Mouse (Mus musculus): ENCODE measurements around the gene Sox5. TPM values are rescaled to one million over a fixed set of nuclear protein-coding genes. Genes with fewer than 3 reads are reported as not detected.

The Sox5 gene
- polyA plus RNA-seq, 1 experiment from 2014 or later: 61.5 TPM

GRCm38 (mm10) chr6:144328779-144329178 lies 453.0 kb downstream of the Sox5 start:
- Histone ChIP-seq H3K4me1 (replicated peaks; ENCODE audit: control insufficient read depth, insufficient read depth, low read length) (no peaks in the 10 kb centered on the region), H3K36me3 (ENCODE audit: control insufficient read depth, insufficient read depth, low read length) (no peaks in the 10 kb centered on the region), H3K9ac (ENCODE audit: low read length) (no peak overlapping the region), H3K27me3 (ENCODE audit: control insufficient read depth, insufficient read depth, low read length) (no peaks in the 10 kb centered on the region), H3K4me2 (ENCODE audit: low read depth, low read length, severe bottlenecking) (no peak overlapping the region), H3K4me3 (ENCODE audit: low read depth, low read length) (no peak overlapping the region), H3K27ac (ENCODE audit: low read depth, low read length) (no peak overlapping the region), H3K9me3 (ENCODE audit: control insufficient read depth, low read length) (no peaks in the 10 kb centered on the region)
- no peak for ATAC-seq (replicated peaks; ENCODE audit: low FRiP score)
- DNase-seq (ENCODE audit: low spot score): no peak
- WGBS: 90% methylated on average over 4 of the region's 4 CpGs

- no peaks in the 10 kb centered on the region for H3K4me1 ChIP-seq (replicated peaks; ENCODE audit: control insufficient read depth, insufficient read depth, low read length)
- no peak overlapping the region for H3K4me2 ChIP-seq (ENCODE audit: low read depth, low read length, severe bottlenecking)
- ATAC-seq (replicated peaks; ENCODE audit: low FRiP score) (no peak), DNase-seq (ENCODE audit: low spot score) (no peak)
- H3K27me3 ChIP-seq (ENCODE audit: control insufficient read depth, insufficient read depth, low read length): no peaks in the 10 kb centered on the region
- WGBS: 84% methylated on average over 3 of the region's 3 CpGs
- H3K9me3 ChIP-seq (ENCODE audit: control insufficient read depth, low read length): no peaks in the 10 kb centered on the region
- H3K9ac ChIP-seq (ENCODE audit: low read length): no peak overlapping the region
- no peak overlapping the region for H3K4me3 ChIP-seq (ENCODE audit: low read depth, low read length)
- no peak overlapping the region for H3K27ac ChIP-seq (ENCODE audit: low read depth, low read length)
- no peaks in the 10 kb centered on the region for H3K36me3 ChIP-seq (ENCODE audit: control insufficient read depth, insufficient read depth, low read length)
Observed at GRCm38 (mm10) chr6:144326817-144327216, 455.0 kb downstream of the Sox5 start.

- WGBS: 92% methylated on average over 4 of the region's 4 CpGs
- Histone ChIP-seq H3K4me1 (replicated peaks; ENCODE audit: control insufficient read depth, insufficient read depth, low read length) (no peaks in the 10 kb centered on the region), H3K27ac (ENCODE audit: low read depth, low read length) (no peak overlapping the region), H3K9ac (ENCODE audit: low read length) (no peak overlapping the region), H3K4me3 (ENCODE audit: low read depth, low read length) (no peak overlapping the region), H3K4me2 (ENCODE audit: low read depth, low read length, severe bottlenecking) (no peak overlapping the region), H3K27me3 (ENCODE audit: control insufficient read depth, insufficient read depth, low read length) (no peaks in the 10 kb centered on the region), H3K9me3 (ENCODE audit: control insufficient read depth, low read length) (no peaks in the 10 kb centered on the region), H3K36me3 (ENCODE audit: control insufficient read depth, insufficient read depth, low read length) (no peaks in the 10 kb centered on the region)
- ATAC-seq (replicated peaks; ENCODE audit: low FRiP score) (no peak), DNase-seq (ENCODE audit: low spot score) (no peak)
Observed at GRCm38 (mm10) chr6:144323372-144323771, 458.4 kb downstream of the Sox5 start.

GRCm38 (mm10) chr6:144322297-144323047 lies 459.3 kb downstream of the Sox5 start:
- H3K36me3 ChIP-seq (ENCODE audit: control insufficient read depth, insufficient read depth, low read length): no peaks in the 10 kb centered on the region
- ATAC-seq (replicated peaks; ENCODE audit: low FRiP score) (no peak), DNase-seq (ENCODE audit: low spot score) (no peak)
- H3K4me3 ChIP-seq (ENCODE audit: low read depth, low read length): no peak overlapping the region
- H3K27ac ChIP-seq (ENCODE audit: low read depth, low read length): no peak overlapping the region
- no peak overlapping the region for H3K4me2 ChIP-seq (ENCODE audit: low read depth, low read length, severe bottlenecking)
- no peaks in the 10 kb centered on the region for H3K9me3 ChIP-seq (ENCODE audit: control insufficient read depth, low read length)
- H3K9ac ChIP-seq (ENCODE audit: low read length): no peak overlapping the region
- 90% methylated on average over 13 of the region's 13 CpGs for WGBS
- no peaks in the 10 kb centered on the region for H3K4me1 ChIP-seq (replicated peaks; ENCODE audit: control insufficient read depth, insufficient read depth, low read length)
- no peaks in the 10 kb centered on the region for H3K27me3 ChIP-seq (ENCODE audit: control insufficient read depth, insufficient read depth, low read length)

GRCm38 (mm10) chr6:144320327-144320726 lies 461.4 kb downstream of the Sox5 start:
- H3K9me3 ChIP-seq (ENCODE audit: control insufficient read depth, low read length): no peaks in the 10 kb centered on the region
- no peak for DNase-seq (ENCODE audit: low spot score)

GRCm38 (mm10) chr6:144319717-144320116 lies 462.1 kb downstream of the Sox5 start:
- Histone ChIP-seq H3K9me3 (ENCODE audit: control insufficient read depth, low read length) (no peaks in the 10 kb centered on the region), H3K27ac (ENCODE audit: low read depth, low read length) (no peak overlapping the region), H3K27me3 (ENCODE audit: control insufficient read depth, insufficient read depth, low read length) (no peaks in the 10 kb centered on the region), H3K4me1 (replicated peaks; ENCODE audit: control insufficient read depth, insufficient read depth, low read length) (no peaks in the 10 kb centered on the region), H3K9ac (ENCODE audit: low read length) (no peak overlapping the region), H3K4me2 (ENCODE audit: low read depth, low read length, severe bottlenecking) (no peak overlapping the region), H3K4me3 (ENCODE audit: low read depth, low read length) (no peak overlapping the region), H3K36me3 (ENCODE audit: control insufficient read depth, insufficient read depth, low read length) (no peaks in the 10 kb centered on the region)
- DNase-seq (ENCODE audit: low spot score) (no peak), ATAC-seq (replicated peaks; ENCODE audit: low FRiP score) (no peak)
- 74% methylated on average over 6 of the region's 6 CpGs for WGBS

More at GRCm38 (mm10) chr6:144320327-144320726, 461.4 kb downstream of the Sox5 start:
- Histone ChIP-seq H3K9ac (ENCODE audit: low read length) (no peak overlapping the region), H3K27me3 (ENCODE audit: control insufficient read depth, insufficient read depth, low read length) (no peaks in the 10 kb centered on the region), H3K27ac (ENCODE audit: low read depth, low read length) (no peak overlapping the region), H3K4me2 (ENCODE audit: low read depth, low read length, severe bottlenecking) (no peak overlapping the region), H3K4me3 (ENCODE audit: low read depth, low read length) (no peak overlapping the region), H3K36me3 (ENCODE audit: control insufficient read depth, insufficient read depth, low read length) (no peaks in the 10 kb centered on the region), H3K4me1 (replicated peaks; ENCODE audit: control insufficient read depth, insufficient read depth, low read length) (no peaks in the 10 kb centered on the region)
- no peak for ATAC-seq (replicated peaks; ENCODE audit: low FRiP score)

GRCm38 (mm10) chr6:144312781-144313754 lies 468.7 kb downstream of the Sox5 start:
- 47% methylated on average over 17 of the region's 17 CpGs for WGBS
- peak overlapping the region; percentile 66 for H3K27ac ChIP-seq (ENCODE audit: low read depth, low read length)
- no peaks in the 10 kb centered on the region for H3K27me3 ChIP-seq (ENCODE audit: control insufficient read depth, insufficient read depth, low read length)
- no peaks in the 10 kb centered on the region for H3K36me3 ChIP-seq (ENCODE audit: control insufficient read depth, insufficient read depth, low read length)
- no peak overlapping the region for H3K4me2 ChIP-seq (ENCODE audit: low read depth, low read length, severe bottlenecking)
- DNase-seq (ENCODE audit: low spot score): peak; percentile 63
- no peak overlapping the region for H3K9ac ChIP-seq (ENCODE audit: low read length)
- H3K4me1 ChIP-seq (replicated peaks; ENCODE audit: control insufficient read depth, insufficient read depth, low read length): peaks cover 6% of the 10 kb centered on the region
- H3K9me3 ChIP-seq (ENCODE audit: control insufficient read depth, low read length): no peaks in the 10 kb centered on the region
- peak; percentile 80 for ATAC-seq (replicated peaks; ENCODE audit: low FRiP score)
- no peak overlapping the region for H3K4me3 ChIP-seq (ENCODE audit: low read depth, low read length)

- no peak overlapping the region for H3K9ac ChIP-seq (ENCODE audit: low read length)
- peaks cover 6% of the 10 kb centered on the region for H3K4me1 ChIP-seq (replicated peaks; ENCODE audit: control insufficient read depth, insufficient read depth, low read length)
- no peaks in the 10 kb centered on the region for H3K9me3 ChIP-seq (ENCODE audit: control insufficient read depth, low read length)
- H3K27ac ChIP-seq (ENCODE audit: low read depth, low read length): no peak overlapping the region
- DNase-seq (ENCODE audit: low spot score): no peak
- H3K36me3 ChIP-seq (ENCODE audit: control insufficient read depth, insufficient read depth, low read length): no peaks in the 10 kb centered on the region
- no peak for ATAC-seq (replicated peaks; ENCODE audit: low FRiP score)
- WGBS: 66% methylated on average over 7 of the region's 7 CpGs
- no peaks in the 10 kb centered on the region for H3K27me3 ChIP-seq (ENCODE audit: control insufficient read depth, insufficient read depth, low read length)
- H3K4me2 ChIP-seq (ENCODE audit: low read depth, low read length, severe bottlenecking): no peak overlapping the region
- H3K4me3 ChIP-seq (ENCODE audit: low read depth, low read length): no peak overlapping the region
Observed at GRCm38 (mm10) chr6:144312282-144312780, 469.4 kb downstream of the Sox5 start.

Data from forebrain, embryonic 11.5 days (tissue).